Mouse (Mus musculus): ENCODE measurements around the gene Hmgb4.

- TF ChIP-seq CTCF (IDR thresholded peaks at IDR 0.05; ENCODE audit: low read depth, low read length) (no peak), POLR2A (IDR thresholded peaks at IDR 0.05; ENCODE audit: extremely low read depth, insufficient read depth, low read length) (no peak)
Measured at GRCm38 (mm10) chr4:128275116-128275515, 14.4 kb upstream of the Hmgb4 start.

Data from liver, adult 2 months (tissue).